Mouse (Mus musculus) adrenal gland, postnatal 10 days (tissue): ENCODE results near the gene Safb. TPM values are rescaled to one million over a fixed set of nuclear protein-coding genes. Genes with fewer than 3 reads are reported as not detected.
"Not testable (repeated sequence)": the region's sequence is repeated elsewhere in the genome, so short reads cannot be mapped to it uniquely, and the experiment has no call there.

ENCODE experiments used
- DNase-seq: peaks from one replicate; pipeline ENCODE4 v3.0.0; 2021; ENCODE audit warnings: mixed read lengths
- total RNA-seq, 2 experiments: library from RNA; stranded (reverse); gene quantifications; 2 replicates each; pipeline ENCODE4 v1.2.3; 2021

Safb gene
- total RNA-seq, 2 experiments from 2014 or later: 92.1 to 113 TPM

GRCm38 (mm10) chr17:56611323-56611722 is 26.7 kb downstream of the Safb start:
- no peak for DNase-seq

- peak; percentile 62 for DNase-seq
Observed at GRCm38 (mm10) chr17:56611861-56612564, 27.4 kb downstream of the Safb start.

GRCm38 (mm10) chr17:56612565-56612939 is 27.9 kb downstream of the Safb start:
- not testable (repeated sequence) for DNase-seq

GRCm38 (mm10) chr17:56613236-56613844 is 28.7 kb downstream of the Safb start, which contains the start of gene Rpl36:
TSS of gene Rpl36 (plus strand) at chr17:56613416.
- DNase-seq: peak; percentile 98

- DNase-seq: peak; percentile 62
Observed at GRCm38 (mm10) chr17:56613893-56614292, 29.3 kb downstream of the Safb start.

- DNase-seq: peak; percentile 65
Observed at GRCm38 (mm10) chr17:56614391-56615135, 29.9 kb downstream of the Safb start.

- no peak for DNase-seq
Observed at GRCm38 (mm10) chr17:56615136-56615784, 30.6 kb downstream of the Safb start.

GRCm38 (mm10) chr17:56615792-56616191 is 31.2 kb downstream of the Safb start:
- DNase-seq: no peak

- DNase-seq: no peak
Observed at GRCm38 (mm10) chr17:56616725-56617124, 32.1 kb downstream of the Safb start.

- no peak for DNase-seq
Observed at GRCm38 (mm10) chr17:56617628-56618027, 33.0 kb downstream of the Safb start.

- peak; percentile 62 for DNase-seq
Observed at GRCm38 (mm10) chr17:56625495-56625894, 40.9 kb downstream of the Safb start.

- DNase-seq: peak; percentile 28
Observed at GRCm38 (mm10) chr17:56626260-56626659, 41.6 kb downstream of the Safb start.

- peak; percentile 98 for DNase-seq
Observed at GRCm38 (mm10) chr17:56626754-56627470, 42.3 kb downstream of the Safb start, which contains the start of gene Lonp1. TSS of gene Lonp1 (minus strand) at chr17:56626887.

- DNase-seq: peak; percentile 47
Observed at GRCm38 (mm10) chr17:56627530-56628277, 43.1 kb downstream of the Safb start, which contains the start of gene Catsperd. TSS of gene Catsperd (plus strand) at chr17:56628143.

GRCm38 (mm10) chr17:56629800-56630781 is 45.5 kb downstream of the Safb start:
- not testable (repeated sequence) for DNase-seq

- no peak for DNase-seq
Observed at GRCm38 (mm10) chr17:56631807-56632206, 47.2 kb downstream of the Safb start.

GRCm38 (mm10) chr17:56634023-56634422 is 49.4 kb downstream of the Safb start:
- peak; percentile 53 for DNase-seq

GRCm38 (mm10) chr17:56643237-56643636 is 58.6 kb downstream of the Safb start:
- no peak for DNase-seq

- no peak for DNase-seq
Observed at GRCm38 (mm10) chr17:56647546-56647945, 62.9 kb downstream of the Safb start.

- DNase-seq: peak; percentile 19
Observed at GRCm38 (mm10) chr17:56651801-56652200, 67.2 kb downstream of the Safb start.
